Mouse (Mus musculus) CH12.LX (cell line): ENCODE data around the gene Mea1. TPM values are rescaled to one million over a fixed set of nuclear protein-coding genes. Genes with fewer than 3 reads are reported as not detected.
A peak's percentile ranks its signal among the peaks of the same experiment; 100 is the strongest.

Experiments
- DNase-seq: peaks from one replicate; pipeline ENCODE4 v3.0.0-alpha.2; 2013; ENCODE audit errors: extremely low read depth
- H3K27ac ChIP-seq: 2 replicates; pipeline ENCODE4 v1.5.1; 2012; ENCODE audit warnings: low read depth, mild to moderate bottlenecking, control low read depth, moderate library complexity; ENCODE audit not compliant: insufficient read depth
- H3K27me3 ChIP-seq: replicated peaks from 2 replicates; pipeline ENCODE3; 2012; ENCODE audit warnings: inconsistent platforms
- H3K36me3 ChIP-seq, 2 experiments: replicated peaks in 1 of 2; 2 replicates each; pipeline versions ENCODE3 to v1.6.1; 2012; ENCODE audit warnings: inconsistent platforms in 1 of 2, low read length in 1 of 2, mild to moderate bottlenecking in 1 of 2, mixed read lengths in 1 of 2, moderate library complexity in 1 of 2; ENCODE audit not compliant: control insufficient read depth in 1 of 2, insufficient read depth in 1 of 2
- H3K4me1 ChIP-seq, 2 experiments: 2 replicates each; pipeline ENCODE4 v1.6.1; 2012; ENCODE audit warnings: inconsistent platforms in 1 of 2, moderate library complexity in 1 of 2; ENCODE audit not compliant: insufficient read depth in 2 of 2, control insufficient read depth in 1 of 2
- H3K4me2 ChIP-seq: 2 replicates; pipeline ENCODE4 v1.6.1; 2012; ENCODE audit warnings: low read depth, mild to moderate bottlenecking, control low read depth; ENCODE audit not compliant: poor library complexity, insufficient read depth, severe bottlenecking
- H3K4me3 ChIP-seq, 3 experiments: fragments of 150-350 bp in 1 of 3; sonication (generic) in 1 of 3; replicated peaks in 1 of 3; 2 replicates each; pipeline versions ENCODE3 to v1.5.1; 2011 to 2012; ENCODE audit warnings: low read depth in 2 of 3, low read length in 2 of 3, mild to moderate bottlenecking in 2 of 3, moderate library complexity in 2 of 3, control low read depth in 1 of 3, improper control_type of control experiment in 1 of 3, inconsistent platforms in 1 of 3, mixed read lengths in 1 of 3; ENCODE audit not compliant: poor library complexity in 1 of 3
- H3K79me2 ChIP-seq: replicated peaks from 2 replicates; pipeline ENCODE4 v1.6.1; 2012; ENCODE audit warnings: mild to moderate bottlenecking, moderate library complexity; ENCODE audit not compliant: control insufficient read depth, poor library complexity, insufficient read depth, severe bottlenecking; ENCODE audit errors: extremely low read depth
- H3K9ac ChIP-seq: 2 replicates; pipeline ENCODE4 v1.6.1; 2012; ENCODE audit warnings: low read depth, mild to moderate bottlenecking, control low read depth, moderate library complexity; ENCODE audit not compliant: insufficient read depth
- H3K9me3 ChIP-seq: replicated peaks from 2 replicates; pipeline ENCODE3; 2012; ENCODE audit warnings: low read length, inconsistent platforms, mixed read lengths
- BHLHE40 ChIP-seq: IDR thresholded peaks from 2 replicates; pipeline ENCODE4 v1.6.1; 2011; ENCODE audit warnings: mild to moderate bottlenecking, low read depth, low read length, improper control_type of control experiment
- CHD1 ChIP-seq: IDR thresholded peaks from 2 replicates; pipeline ENCODE4 v1.6.1; 2012; ENCODE audit warnings: low read depth, low read length, improper control_type of control experiment, inconsistent platforms
- CHD2 ChIP-seq: IDR thresholded peaks from 2 replicates; pipeline ENCODE4 v1.6.1; 2011; ENCODE audit warnings: low read length, improper control_type of control experiment
- E2F4 ChIP-seq: IDR thresholded peaks from 2 replicates; pipeline ENCODE4 v1.6.1; 2011; ENCODE audit warnings: low read depth, low read length, improper control_type of control experiment; ENCODE audit not compliant: insufficient replicate concordance
- ELF1 ChIP-seq: IDR thresholded peaks from 2 replicates; pipeline ENCODE4 v1.6.1; 2014; ENCODE audit warnings: low read depth, mild to moderate bottlenecking, inconsistent platforms, low read length, improper control_type of control experiment
- EP300 ChIP-seq: IDR thresholded peaks from 2 replicates; pipeline ENCODE4 v1.6.1; 2011; ENCODE audit warnings: low read length, improper control_type of control experiment
- GABPA ChIP-seq: IDR thresholded peaks from 2 replicates; pipeline ENCODE4 v1.6.1; 2012; ENCODE audit warnings: low read depth, low read length, improper control_type of control experiment, inconsistent platforms; ENCODE audit not compliant: insufficient replicate concordance
- IRF4 ChIP-seq: IDR thresholded peaks from 2 replicates; pipeline ENCODE4 v1.6.1; 2014; ENCODE audit warnings: low read depth, mild to moderate bottlenecking, inconsistent platforms, low read length, improper control_type of control experiment
- JUND ChIP-seq: conservative IDR thresholded peaks from 2 replicates; pipeline ENCODE4 v1.6.1; 2011; ENCODE audit warnings: low read depth, low read length, improper control_type of control experiment
- MXI1 ChIP-seq: IDR thresholded peaks from 2 replicates; pipeline ENCODE4 v1.6.1; 2011; ENCODE audit warnings: mild to moderate bottlenecking, low read depth, low read length, improper control_type of control experiment
- NELFE ChIP-seq: IDR thresholded peaks from 2 replicates; pipeline ENCODE4 v1.6.1; 2011; ENCODE audit warnings: low read depth, low read length, improper control_type of control experiment
- PAX5 ChIP-seq: IDR thresholded peaks from 2 replicates; pipeline ENCODE4 v1.6.1; 2012; ENCODE audit warnings: low read length, inconsistent platforms, mixed read lengths
- POLR2AphosphoS2 ChIP-seq: IDR thresholded peaks from 2 replicates; pipeline ENCODE4 v1.6.1; 2011; ENCODE audit warnings: low read depth, low read length, improper control_type of control experiment
- SIN3A ChIP-seq: IDR thresholded peaks from 2 replicates; pipeline ENCODE4 v1.6.1; 2012; ENCODE audit warnings: low read length, improper control_type of control experiment, inconsistent platforms
- SMC3 ChIP-seq: IDR thresholded peaks from 2 replicates; pipeline ENCODE4 v1.6.1; 2011; ENCODE audit warnings: low read depth, low read length, improper control_type of control experiment
- TBP ChIP-seq: conservative IDR thresholded peaks from 2 replicates; pipeline ENCODE4 v1.6.1; 2011; ENCODE audit warnings: low read depth, low read length, improper control_type of control experiment
- UBTF ChIP-seq: IDR thresholded peaks from 2 replicates; pipeline ENCODE4 v1.6.1; 2012; ENCODE audit warnings: low read depth, mild to moderate bottlenecking, inconsistent platforms, low read length, improper control_type of control experiment, moderate library complexity
- dilution Hi-C: fragments of 300-500 bp; cut with MboI; formaldehyde crosslinking; loops from 2 replicates; pipeline ENCODE4 v1.14.3; 2020; ENCODE audit warnings: low sequenced_read_pairs; ENCODE audit not compliant: extremely low pct_unique_long_range_greater_than_20kb, extremely low pct_ligation_motif_present
- in situ Hi-C: fragments of 300-500 bp; cut with MboI; formaldehyde crosslinking; loops from 3 replicates; pipeline ENCODE4 v1.14.3; 2019; ENCODE audit warnings: low sequenced_read_pairs, low pct_ligation_motif_present, low pct_unique_long_range_greater_than_20kb, mixed read lengths
- polyA plus RNA-seq: library from polyadenylated mRNA; unstranded; fragments of >175 nt; gene quantifications from 2 replicates; pipeline ENCODE4 v1.2.1, GENCODE M21; 2012; ENCODE audit warnings: low read depth; ENCODE audit not compliant: insufficient read length
- total RNA-seq, 2 experiments: library from RNA; depleted of rRNA; stranded (reverse); fragments of 300-350 nt in 1 of 2; fragments of >200 nt in 1 of 2; gene quantifications; 2 replicates each; pipeline ENCODE4 v1.2.3; 2012 to 2014

Mea1 gene
- total and polyA plus RNA-seq, 3 experiments = 68.3 to 106 (median 86.1) TPM

GRCm38 (mm10) chr17:46681466-46682118 lies 3.0 kb downstream of the Mea1 start:
- in situ Hi-C loops = no loop called here
- peaks cover 7 to 29% of the 10 kb centered on the region in 2 experiments for H3K4me1 ChIP-seq
- H3K4me3 ChIP-seq = peak overlapping the region; percentile 68 to 86 (median 74)
- H3K27ac ChIP-seq = 0 out of 2 replicates have a peak overlapping the region, but pooled peaks have one; percentile 3
- H3K9ac ChIP-seq = peak overlapping the region; percentile 71
- DNase-seq = no peak
- TF ChIP-seq NELFE (no peak), JUND (no peak), POLR2AphosphoS2 (peak; percentile 19; the same call in 1 of the 2 replicates)
- TF ChIP-seq, all 38 proteins: peak for 1
- Histone ChIP-seq H3K27me3 (no peaks in the 10 kb centered on the region), H3K36me3 (peaks cover 58 to 69% of the 10 kb centered on the region in 2 experiments), H3K79me2 (peaks cover 29% of the 10 kb centered on the region), H3K9me3 (no peaks in the 10 kb centered on the region), H3K4me2 (peak overlapping the region; percentile 76)
- dilution Hi-C loops = no loop called here

- dilution Hi-C loops = no loop called here
- H3K9me3 ChIP-seq = no peaks in the 10 kb centered on the region
- no peak for DNase-seq
- H3K27ac ChIP-seq = no peak overlapping the region
- in situ Hi-C loops = no loop called here
- H3K27me3 ChIP-seq = no peaks in the 10 kb centered on the region
- peaks cover 56 to 69% of the 10 kb centered on the region in 2 experiments for H3K36me3 ChIP-seq
- no peak overlapping the region for H3K9ac ChIP-seq
- H3K4me2 ChIP-seq = no peak overlapping the region
- peaks cover 29% of the 10 kb centered on the region for H3K79me2 ChIP-seq
- TF ChIP-seq PAX5 (no peak), JUND (no peak), GABPA (no peak), SIN3A (no peak), TBP (no peak), BHLHE40 (no peak), E2F4 (no peak), UBTF (no peak), CHD1 (no peak), SMC3 (no peak), EP300 (no peak), IRF4 (no peak), CHD2 (no peak), ELF1 (no peak), POLR2AphosphoS2 (no peak), MXI1 (no peak)
- H3K4me3 ChIP-seq = no peak overlapping the region
- H3K4me1 ChIP-seq = peaks cover 7 to 26% of the 10 kb centered on the region in 2 experiments
These were observed 4.2 kb downstream of the Mea1 start for GRCm38 (mm10) chr17:46682654-46683389.
